Mouse (Mus musculus): ENCODE results near the gene Rtn4rl1.

GRCm38 (mm10) chr11:75251006-75251512, 57.5 kb downstream of the Rtn4rl1 start:
- no peak for TF ChIP-seq POLR2A (IDR thresholded peaks at IDR 0.05; ENCODE audit: insufficient read depth, low read depth, low read length)
- no peak for TF ChIP-seq CTCF (IDR thresholded peaks at IDR 0.05)
- TF ChIP-seq EP300 (IDR thresholded peaks at IDR 0.05; ENCODE audit: insufficient read depth, low read depth, low read length), result no peak

Data from heart, adult 2 months (tissue).